Mouse (Mus musculus): ENCODE measurements around the gene Slc35f3. TPM values are rescaled to one million over a fixed set of nuclear protein-coding genes. Genes with fewer than 3 reads are reported as not detected.

Slc35f3 gene
- 0.08 TPM in 1 of 2 replicates, not detected in the other for polyA plus RNA-seq (2016; fragmentation: Nextera tagmentation; extraction: Ambion mirVana)

- Histone ChIP-seq H3K9ac (peak within 1 kb of the TSS; percentile 54; the same call in 1 of the 2 replicates), H3K36me3 (no peaks in the 10 kb centered on the region), H3K4me3 (peak within 1 kb of the TSS; percentile 50), H3K4me2 (peak within 1 kb of the TSS; percentile 84), H3K27ac (ENCODE audit: poor library complexity, severe bottlenecking) (no peak within 1 kb of the TSS), H3K27me3 (replicated peaks) (peaks cover 51% of the 10 kb centered on the region), H3K4me1 (replicated peaks) (peaks cover 11% of the 10 kb centered on the region), H3K9me3 (replicated peaks) (no peaks in the 10 kb centered on the region)
- ATAC-seq (ENCODE audit: insufficient number of reproducible peaks, low FRiP score), result peak; percentile 33; the same call in 1 of the 2 replicates
- 2% methylated on average over 72 of the region's 72 CpGs for WGBS
Measured at GRCm38 (mm10) chr8:126298296-126299093, at the start of gene Slc35f3. Gene Slc35f3, plus strand, starts transcription at chr8:126298558.

- Histone ChIP-seq H3K9ac (no peak overlapping the region), H3K27ac (ENCODE audit: poor library complexity, severe bottlenecking) (no peak overlapping the region), H3K4me1 (replicated peaks) (no peaks in the 10 kb centered on the region), H3K4me3 (no peak overlapping the region), H3K9me3 (replicated peaks) (no peaks in the 10 kb centered on the region), H3K27me3 (replicated peaks) (peaks cover 10% of the 10 kb centered on the region; the same call in 1 of the 2 replicates), H3K4me2 (no peak overlapping the region), H3K36me3 (no peaks in the 10 kb centered on the region)
- WGBS, result 68% methylated on average over 4 of the region's 4 CpGs
- ATAC-seq (ENCODE audit: insufficient number of reproducible peaks, low FRiP score), result no peak
Measured at GRCm38 (mm10) chr8:126250486-126250885, 47.9 kb upstream of the Slc35f3 start.

GRCm38 (mm10) chr8:126256585-126257391, 41.6 kb upstream of the Slc35f3 start:
- Histone ChIP-seq H3K9me3 (replicated peaks) (no peaks in the 10 kb centered on the region), H3K4me3 (no peak overlapping the region)
- WGBS, result 45% methylated on average over 9 of the region's 9 CpGs

GRCm38 (mm10) chr8:126257392-126257681, 41.0 kb upstream of the Slc35f3 start:
- ATAC-seq (ENCODE audit: insufficient number of reproducible peaks, low FRiP score), result no peak
- Histone ChIP-seq H3K9ac (no peak overlapping the region), H3K4me3 (no peak overlapping the region), H3K27me3 (replicated peaks) (peaks cover 47% of the 10 kb centered on the region), H3K4me2 (no peak overlapping the region), H3K36me3 (no peaks in the 10 kb centered on the region), H3K27ac (ENCODE audit: poor library complexity, severe bottlenecking) (no peak overlapping the region), H3K4me1 (replicated peaks) (no peaks in the 10 kb centered on the region), H3K9me3 (replicated peaks) (no peaks in the 10 kb centered on the region)
- 53% methylated on average over 8 of the region's 8 CpGs for WGBS

More at GRCm38 (mm10) chr8:126256585-126257391, 41.6 kb upstream of the Slc35f3 start:
- Histone ChIP-seq H3K4me2 (no peak overlapping the region), H3K27me3 (replicated peaks) (peaks cover 47% of the 10 kb centered on the region), H3K9ac (no peak overlapping the region), H3K4me1 (replicated peaks) (no peaks in the 10 kb centered on the region), H3K27ac (ENCODE audit: poor library complexity, severe bottlenecking) (no peak overlapping the region), H3K36me3 (no peaks in the 10 kb centered on the region)
- ATAC-seq (ENCODE audit: insufficient number of reproducible peaks, low FRiP score), result no peak

GRCm38 (mm10) chr8:126258175-126258781, 40.1 kb upstream of the Slc35f3 start:
- Histone ChIP-seq H3K4me3 (no peak overlapping the region), H3K4me2 (peak overlapping the region; percentile 45), H3K4me1 (replicated peaks) (no peaks in the 10 kb centered on the region), H3K27ac (ENCODE audit: poor library complexity, severe bottlenecking) (no peak overlapping the region), H3K27me3 (replicated peaks) (peaks cover 51% of the 10 kb centered on the region), H3K36me3 (no peaks in the 10 kb centered on the region), H3K9me3 (replicated peaks) (no peaks in the 10 kb centered on the region), H3K9ac (no peak overlapping the region)
- WGBS, result 4% methylated on average over 15 of the region's 15 CpGs
- no peak for ATAC-seq (ENCODE audit: insufficient number of reproducible peaks, low FRiP score)

GRCm38 (mm10) chr8:126265186-126265585, 33.2 kb upstream of the Slc35f3 start:
- Histone ChIP-seq H3K9me3 (replicated peaks) (no peaks in the 10 kb centered on the region), H3K4me2 (no peak overlapping the region), H3K9ac (no peak overlapping the region), H3K36me3 (no peaks in the 10 kb centered on the region), H3K4me3 (no peak overlapping the region), H3K4me1 (replicated peaks) (no peaks in the 10 kb centered on the region), H3K27me3 (replicated peaks) (peaks cover 15% of the 10 kb centered on the region; the same call in 1 of the 2 replicates), H3K27ac (ENCODE audit: poor library complexity, severe bottlenecking) (no peak overlapping the region)
- WGBS, result 61% methylated on average over 1 of the region's 1 CpGs
- no peak for ATAC-seq (ENCODE audit: insufficient number of reproducible peaks, low FRiP score)

GRCm38 (mm10) chr8:126267118-126267517, 31.2 kb upstream of the Slc35f3 start:
- Histone ChIP-seq H3K36me3 (no peaks in the 10 kb centered on the region), H3K9ac (no peak overlapping the region), H3K4me3 (no peak overlapping the region), H3K4me2 (no peak overlapping the region), H3K4me1 (replicated peaks) (no peaks in the 10 kb centered on the region), H3K27me3 (replicated peaks) (0 out of 2 replicates have a peak, but pooled peaks cover 4% of the 10 kb centered on the region), H3K9me3 (replicated peaks) (no peaks in the 10 kb centered on the region), H3K27ac (ENCODE audit: poor library complexity, severe bottlenecking) (no peak overlapping the region)
- 19% methylated on average over 8 of the region's 8 CpGs for WGBS
- no peak for ATAC-seq (ENCODE audit: insufficient number of reproducible peaks, low FRiP score)

GRCm38 (mm10) chr8:126269733-126270132, 28.6 kb upstream of the Slc35f3 start:
- H3K36me3 ChIP-seq, result no peaks in the 10 kb centered on the region
- H3K4me2 ChIP-seq, result no peak overlapping the region
- H3K27ac ChIP-seq (ENCODE audit: poor library complexity, severe bottlenecking), result no peak overlapping the region
- no peaks in the 10 kb centered on the region for H3K27me3 ChIP-seq (replicated peaks)
- no peaks in the 10 kb centered on the region for H3K4me1 ChIP-seq (replicated peaks)
- WGBS, result 53% methylated on average over 6 of the region's 6 CpGs
- no peak for ATAC-seq (ENCODE audit: insufficient number of reproducible peaks, low FRiP score)
- no peaks in the 10 kb centered on the region for H3K9me3 ChIP-seq (replicated peaks)
- no peak overlapping the region for H3K4me3 ChIP-seq
- H3K9ac ChIP-seq, result no peak overlapping the region

- no peaks in the 10 kb centered on the region for H3K36me3 ChIP-seq
- H3K4me1 ChIP-seq (replicated peaks), result no peaks in the 10 kb centered on the region
- 87% methylated on average over 2 of the region's 2 CpGs for WGBS
- ATAC-seq (ENCODE audit: insufficient number of reproducible peaks, low FRiP score), result no peak
- H3K27ac ChIP-seq (ENCODE audit: poor library complexity, severe bottlenecking), result no peak overlapping the region
- no peak overlapping the region for H3K4me2 ChIP-seq
- no peak overlapping the region for H3K9ac ChIP-seq
- H3K9me3 ChIP-seq (replicated peaks), result no peaks in the 10 kb centered on the region
- no peak overlapping the region for H3K4me3 ChIP-seq
- no peaks in the 10 kb centered on the region for H3K27me3 ChIP-seq (replicated peaks)
Measured at GRCm38 (mm10) chr8:126272445-126272844, 25.9 kb upstream of the Slc35f3 start.

- WGBS, result 48% methylated on average over 4 of the region's 4 CpGs
- Histone ChIP-seq H3K36me3 (no peaks in the 10 kb centered on the region), H3K4me1 (replicated peaks) (no peaks in the 10 kb centered on the region), H3K9ac (no peak overlapping the region), H3K9me3 (replicated peaks) (no peaks in the 10 kb centered on the region), H3K27me3 (replicated peaks) (no peaks in the 10 kb centered on the region), H3K4me3 (no peak overlapping the region), H3K27ac (ENCODE audit: poor library complexity, severe bottlenecking) (no peak overlapping the region), H3K4me2 (no peak overlapping the region)
- ATAC-seq (ENCODE audit: insufficient number of reproducible peaks, low FRiP score), result no peak
Measured at GRCm38 (mm10) chr8:126273066-126273465, 25.3 kb upstream of the Slc35f3 start.

GRCm38 (mm10) chr8:126274866-126275360, 23.4 kb upstream of the Slc35f3 start:
- 62% methylated on average over 4 of the region's 4 CpGs for WGBS
- H3K36me3 ChIP-seq, result no peaks in the 10 kb centered on the region
- no peak overlapping the region for H3K27ac ChIP-seq (ENCODE audit: poor library complexity, severe bottlenecking)
- H3K9me3 ChIP-seq (replicated peaks), result no peaks in the 10 kb centered on the region
- no peak overlapping the region for H3K4me2 ChIP-seq
- no peak for ATAC-seq (ENCODE audit: insufficient number of reproducible peaks, low FRiP score)
- H3K27me3 ChIP-seq (replicated peaks), result no peaks in the 10 kb centered on the region; the same call in 1 of the 2 replicates
- H3K4me3 ChIP-seq, result no peak overlapping the region
- H3K4me1 ChIP-seq (replicated peaks), result no peaks in the 10 kb centered on the region
- no peak overlapping the region for H3K9ac ChIP-seq
